Mouse (Mus musculus): ENCODE data around the gene Prpf8. TPM values are rescaled to one million over a fixed set of nuclear protein-coding genes. Genes with fewer than 3 reads are reported as not detected.

Gene Prpf8
- total and polyA plus RNA-seq, 3 experiments, result 187 to 345 (median 246) TPM

DNA sequence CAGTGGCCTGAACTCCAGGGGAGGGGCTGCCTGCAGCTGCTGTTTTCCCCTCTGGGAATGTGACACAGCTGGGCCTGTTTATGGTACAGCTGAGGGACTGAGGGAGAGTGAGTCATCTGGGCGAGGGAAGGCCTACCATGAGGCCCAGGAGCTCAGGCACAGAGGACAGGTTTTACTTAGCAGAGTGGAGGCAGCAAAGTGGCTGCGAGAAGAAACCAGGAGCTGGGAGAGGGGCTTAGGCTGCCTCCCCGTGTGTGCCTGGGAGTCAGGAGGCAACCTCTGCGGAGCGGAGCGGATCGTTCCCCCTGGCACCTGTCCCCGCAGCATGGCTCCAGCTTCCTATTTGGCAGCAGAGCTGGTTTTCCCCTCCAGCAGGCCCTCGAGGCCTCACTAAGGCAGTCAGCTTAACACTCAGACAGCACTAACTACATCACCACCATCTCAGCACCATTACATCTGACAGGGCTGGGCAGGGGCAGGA lies 65.4 kb downstream of the Prpf8 start:
- Histone ChIP-seq H3K36me3 (replicated peaks in 1 of 2; ENCODE audit: control insufficient read depth in 1 of 2, insufficient read depth in 1 of 2, low read length in 1 of 2) (peaks cover 0 to 20% of the 10 kb centered on the region in 2 experiments), H3K9me3 (replicated peaks; ENCODE audit: low read length) (no peaks in the 10 kb centered on the region), H3K27ac (ENCODE audit: insufficient read depth, low read depth) (peak overlapping the region; percentile 40), H3K4me3 (replicated peaks in 1 of 3; ENCODE audit: low read depth in 2 of 3, low read length in 2 of 3, poor library complexity in 1 of 3) (no peak overlapping the region), H3K4me2 (ENCODE audit: insufficient read depth, low read depth, poor library complexity, severe bottlenecking) (no peak overlapping the region), H3K27me3 (replicated peaks) (no peaks in the 10 kb centered on the region), H3K79me2 (replicated peaks; ENCODE audit: control insufficient read depth, extremely low read depth, insufficient read depth, poor library complexity, severe bottlenecking) (no peaks in the 10 kb centered on the region), H3K9ac (ENCODE audit: insufficient read depth, low read depth) (peak overlapping the region; percentile 19; the same call in 1 of the 2 replicates), H3K4me1 (ENCODE audit: control insufficient read depth in 1 of 2, insufficient read depth in 2 of 2) (peaks cover 27 to 49% of the 10 kb centered on the region in 2 experiments)
- in situ Hi-C loops (cut with MboI; ENCODE audit: low pct_ligation_motif_present, low pct_unique_long_range_greater_than_20kb, low sequenced_read_pairs), result no loop called here
- peak; percentile 46 for DNase-seq (ENCODE audit: extremely low read depth)
- dilution Hi-C loops (cut with MboI; ENCODE audit: extremely low pct_ligation_motif_present, extremely low pct_unique_long_range_greater_than_20kb, low sequenced_read_pairs), result no loop called here
- no peak for TF ChIP-seq CHD1 (IDR thresholded peaks at IDR 0.05; ENCODE audit: low read depth, low read length)
- TF ChIP-seq ZNF384 (IDR thresholded peaks at IDR 0.05; ENCODE audit: low read depth, low read length), result no peak
- 0 out of 2 replicates have a peak, but pooled peaks have one; percentile 7 for TF ChIP-seq JUND (conservative IDR thresholded peaks at IDR 0.05; ENCODE audit: low read depth, low read length)
- TF ChIP-seq ZKSCAN1 (IDR thresholded peaks at IDR 0.05; ENCODE audit: borderline replicate concordance, low read depth, low read length), result no peak
- TF ChIP-seq BHLHE40 (IDR thresholded peaks at IDR 0.05; ENCODE audit: low read depth, low read length), result peak; percentile 59
- TF ChIP-seq SIN3A (IDR thresholded peaks at IDR 0.05; ENCODE audit: low read length), result no peak
- no peak; the same call in 1 of the 2 replicates for TF ChIP-seq UBTF (IDR thresholded peaks at IDR 0.05; ENCODE audit: low read depth, low read length)
- no peak for TF ChIP-seq KAT2A (IDR thresholded peaks at IDR 0.05; ENCODE audit: insufficient replicate concordance, low read length)
- TF ChIP-seq RAD21 (IDR thresholded peaks at IDR 0.05; ENCODE audit: low read depth, low read length), result no peak
- TF ChIP-seq TBP (conservative IDR thresholded peaks at IDR 0.05; ENCODE audit: low read depth, low read length), result no peak
- TF ChIP-seq NELFE (IDR thresholded peaks at IDR 0.05; ENCODE audit: low read depth, low read length), result 0 out of 2 replicates have a peak, but pooled peaks have one; percentile 27
- TF ChIP-seq IRF4 (IDR thresholded peaks at IDR 0.05; ENCODE audit: low read depth, low read length), result peak; percentile 59; the same call in 1 of the 2 replicates
- no peak for TF ChIP-seq RCOR1 (conservative IDR thresholded peaks at IDR 0.05; ENCODE audit: low read depth, low read length)
- no peak for TF ChIP-seq ELF1 (IDR thresholded peaks at IDR 0.05; ENCODE audit: low read depth, low read length)
- TF ChIP-seq MXI1 (IDR thresholded peaks at IDR 0.05; ENCODE audit: low read depth, low read length), result no peak
- TF ChIP-seq MAFK (IDR thresholded peaks at IDR 0.05; ENCODE audit: insufficient replicate concordance, low read length), result no peak
- no peak for TF ChIP-seq ZMIZ1 (IDR thresholded peaks at IDR 0.05; ENCODE audit: low read depth, low read length)
- peak; percentile 66; the same call in 1 of the 2 replicates for TF ChIP-seq MEF2A (IDR thresholded peaks at IDR 0.05; ENCODE audit: borderline replicate concordance, low read depth, low read length)
- 0 out of 2 replicates have a peak, but pooled peaks have one; percentile 34 for TF ChIP-seq MYC (IDR thresholded peaks at IDR 0.05; ENCODE audit: low read depth, low read length)
- TF ChIP-seq MAZ (IDR thresholded peaks at IDR 0.05; ENCODE audit: low read depth, low read length), result peak; percentile 71
- TF ChIP-seq CTCF (conservative IDR thresholded peaks at IDR 0.05 in 1 of 2, IDR thresholded peaks at IDR 0.05 in 1 of 2; ENCODE audit: low read depth in 2 of 2, low read length in 2 of 2), result no peak
- no peak for TF ChIP-seq NRF1 (IDR thresholded peaks at IDR 0.05; ENCODE audit: low read depth, low read length)
- TF ChIP-seq ETS1 (conservative IDR thresholded peaks at IDR 0.05; ENCODE audit: low read depth, low read length), result peak; percentile 98
- no peak for TF ChIP-seq POLR2AphosphoS2 (IDR thresholded peaks at IDR 0.05; ENCODE audit: low read depth, low read length)
- no peak for TF ChIP-seq POLR2A (IDR thresholded peaks at IDR 0.05; ENCODE audit: low read depth, low read length)
- TF ChIP-seq TCF12 (IDR thresholded peaks at IDR 0.05; ENCODE audit: low read depth, low read length), result peak; percentile 87; the same call in 1 of the 2 replicates
- no peak; the same call in 1 of the 2 replicates for TF ChIP-seq MAX (IDR thresholded peaks at IDR 0.05; ENCODE audit: low read length)
- peak; percentile 33; the same call in 1 of the 2 replicates for TF ChIP-seq HCFC1 (IDR thresholded peaks at IDR 0.05; ENCODE audit: low read depth, low read length)
- TF ChIP-seq SMC3 (IDR thresholded peaks at IDR 0.05; ENCODE audit: low read depth, low read length), result no peak
- TF ChIP-seq E2F4 (IDR thresholded peaks at IDR 0.05; ENCODE audit: insufficient replicate concordance, low read depth, low read length), result no peak
- TF ChIP-seq EP300 (IDR thresholded peaks at IDR 0.05; ENCODE audit: low read length), result peak; percentile 76
- no peak for TF ChIP-seq GABPA (IDR thresholded peaks at IDR 0.05; ENCODE audit: insufficient replicate concordance, low read depth, low read length)
- TF ChIP-seq JUN (IDR thresholded peaks at IDR 0.05; ENCODE audit: insufficient read depth, low read depth, low read length), result peak; percentile 23; the same call in 1 of the 2 replicates
- TF ChIP-seq ZC3H11A (IDR thresholded peaks at IDR 0.05; ENCODE audit: low read depth, low read length), result no peak

Data from CH12.LX (cell line).